Mouse (Mus musculus) olfactory bulb, adult 2 months (tissue): ENCODE data around the gene Id3. TPM values are rescaled to one million over a fixed set of nuclear protein-coding genes. Genes with fewer than 3 reads are reported as not detected.

Source experiments
- H3K27ac ChIP-seq: fragments of 200-500 bp; 2 replicates; pipeline ENCODE4 v1.5.1; 2012; ENCODE audit warnings: low read depth, low read length; ENCODE audit not compliant: insufficient read depth
- H3K4me1 ChIP-seq: fragments of 200-500 bp; 2 replicates; pipeline ENCODE4 v1.6.1; 2012; ENCODE audit warnings: low read length; ENCODE audit not compliant: control insufficient read depth, insufficient read depth
- H3K4me3 ChIP-seq: fragments of 200-500 bp; 2 replicates; pipeline ENCODE4 v1.5.1; 2012; ENCODE audit warnings: mild to moderate bottlenecking, low read depth, low read length, moderate library complexity; ENCODE audit not compliant: insufficient read depth
- CTCF ChIP-seq: fragments of 200-500 bp; IDR thresholded peaks from 2 replicates; pipeline ENCODE4 v1.5.1; 2012; ENCODE audit warnings: low read depth, mild to moderate bottlenecking, low read length, moderate library complexity; ENCODE audit not compliant: insufficient read depth
- POLR2A ChIP-seq: fragments of 200-500 bp; IDR thresholded peaks from 2 replicates; pipeline ENCODE4 v1.6.1; 2012; ENCODE audit warnings: mild to moderate bottlenecking, low read depth, low read length, moderate library complexity; ENCODE audit not compliant: insufficient read depth
- WGBS: fragments of 180-500 bp; shearing (Covaris S2); methylation state at CpG from one replicate; pipeline ENCODE4 v1.1.7; 2018; 5-methylcytosine and 5-hydroxymethylcytosine counted together
- polyA plus RNA-seq: library from polyadenylated mRNA; stranded (reverse); fragments of >200 nt; gene quantifications from 2 replicates; pipeline ENCODE4 v1.2.4, GENCODE M21; 2012; ENCODE audit warnings: low replicate concordance; ENCODE audit not compliant: missing spikeins, insufficient read depth, insufficient read length

Id3 gene
- polyA plus RNA-seq, 1 experiment, result not detected

DNA sequence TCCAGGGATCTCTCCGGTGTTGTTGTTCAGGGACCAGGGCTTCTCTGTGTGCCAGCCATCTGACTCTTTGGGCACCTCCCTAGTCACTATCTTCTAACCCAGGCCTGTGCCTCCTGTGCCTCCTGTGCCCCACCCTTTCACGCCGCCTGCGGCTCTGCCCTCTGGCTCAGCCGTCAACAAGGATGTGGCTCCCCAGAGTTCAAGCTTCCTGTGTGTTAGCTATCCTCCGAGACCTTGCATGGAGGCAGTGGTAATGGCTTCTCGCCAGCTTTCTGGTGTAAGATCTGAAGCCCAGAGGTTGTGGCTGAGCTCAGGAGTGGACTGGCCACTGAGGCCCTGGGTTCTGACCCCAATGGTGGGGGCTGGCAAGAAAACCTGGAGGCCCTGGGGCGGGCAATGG lies 46.6 kb downstream of the Id3 start:
- no peak overlapping the region for H3K27ac ChIP-seq
- TF ChIP-seq CTCF, result no peak
- no peak for TF ChIP-seq POLR2A
- 92% methylated on average over 8 of the region's 8 CpGs for WGBS
- H3K4me1 ChIP-seq, result no peaks in the 10 kb centered on the region
- no peak overlapping the region for H3K4me3 ChIP-seq

- no peak overlapping the region for H3K4me3 ChIP-seq
- TF ChIP-seq CTCF, result no peak
- TF ChIP-seq POLR2A, result no peak
- no peaks in the 10 kb centered on the region for H3K4me1 ChIP-seq
- 88% methylated on average over 3 of the region's 3 CpGs for whole genome bisulfite sequencing
- no peak overlapping the region for H3K27ac ChIP-seq
Observed at GRCm38 (mm10) chr4:136193571-136193970, 50.3 kb downstream of the Id3 start.

- Histone ChIP-seq H3K4me3 (no peak overlapping the region), H3K27ac (no peak overlapping the region), H3K4me1 (no peaks in the 10 kb centered on the region)
- TF ChIP-seq CTCF (no peak), POLR2A (no peak)
- 81% methylated on average over 7 of the region's 7 CpGs for WGBS
Observed at GRCm38 (mm10) chr4:136195029-136195428, 51.7 kb downstream of the Id3 start.

Other genes starting within 250 kb of the Id3 start
- not detected in 2 replicates for gene Cnr2, start 248.1 kb upstream of the Id3 start, polyA plus RNA-seq
- gene Fuca1, start 222.8 kb upstream of the Id3 start, polyA plus RNA-seq, result not detected in 2 replicates
- gene Hmgcl, start 197.0 kb upstream of the Id3 start, polyA plus RNA-seq, result not detected in 2 replicates
- gene Gale, start 179.8 kb upstream of the Id3 start, polyA plus RNA-seq, result not detected in 2 replicates
- not detected in 2 replicates for gene Lypla2, start 170.9 kb upstream of the Id3 start, polyA plus RNA-seq
- gene Pithd1, start 156.2 kb upstream of the Id3 start, polyA plus RNA-seq, result 351 TPM in 1 of 2 replicates, not detected in the other
- not detected in 2 replicates for gene Eloa, start 121.7 kb upstream of the Id3 start, polyA plus RNA-seq
- gene Rpl11, start 90.1 kb upstream of the Id3 start, polyA plus RNA-seq, result not detected in 2 replicates
- 129 TPM in 1 of 2 replicates, not detected in the other for gene E2f2, start 28.9 kb downstream of the Id3 start, polyA plus RNA-seq
- gene Asap3, start 62.9 kb downstream of the Id3 start, polyA plus RNA-seq, result not detected in 2 replicates
- gene Tcea3, start 104.2 kb downstream of the Id3 start, polyA plus RNA-seq, result not detected in 2 replicates
- not detected in 2 replicates for gene Zfp46, start 141.2 kb downstream of the Id3 start, polyA plus RNA-seq
- gene Hnrnpr, start 167.4 kb downstream of the Id3 start, polyA plus RNA-seq, result not detected in 2 replicates